Mouse (Mus musculus): Measurements from ENCODE around the gene Apoc1.

The Apoc1 gene

GRCm38 (mm10) chr7:19691873-19692865, at the start of gene Apoc1:
TSS of gene Apoc1 (minus strand) at chr7:19692660.
- peak; percentile 99 for DNase-seq (ENCODE audit: low read depth, low spot score)

DNA sequence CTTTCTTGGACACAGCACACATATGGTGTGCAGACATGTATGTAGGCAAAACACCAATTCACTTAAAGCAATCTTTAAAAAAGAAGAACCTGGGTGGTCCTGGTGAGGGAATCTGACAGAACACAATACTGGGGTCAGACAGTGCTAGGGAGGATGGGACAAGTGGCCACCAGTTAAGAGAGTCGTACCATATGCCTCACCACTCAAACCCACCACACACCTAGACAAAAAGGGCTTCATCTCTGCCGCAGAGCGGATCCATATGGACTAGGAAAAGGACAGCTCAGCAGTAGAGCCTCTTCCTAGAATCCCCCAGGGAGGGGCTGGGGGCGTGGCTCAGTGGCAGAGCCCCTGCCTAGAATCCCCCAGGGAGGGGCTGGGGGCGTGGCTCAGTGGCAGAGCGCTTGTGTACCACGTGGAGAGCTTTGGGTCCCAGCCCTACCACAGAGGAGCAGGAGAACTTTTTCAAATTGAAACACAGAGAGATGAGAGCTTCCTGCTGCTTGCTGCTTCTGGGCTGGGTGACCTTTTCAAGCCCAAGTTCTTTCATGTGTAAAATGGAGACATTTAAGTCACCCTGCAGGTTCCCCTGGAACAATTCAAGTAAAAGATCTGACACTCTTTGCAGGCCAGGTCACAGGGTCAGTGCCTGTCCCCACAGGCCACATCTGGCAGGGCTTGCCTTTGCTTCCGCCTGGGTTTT, 49.0 kb upstream of the Apoc1 start:
- peak; percentile 99 for DNase-seq (ENCODE audit: low read depth, low spot score)

DNA sequence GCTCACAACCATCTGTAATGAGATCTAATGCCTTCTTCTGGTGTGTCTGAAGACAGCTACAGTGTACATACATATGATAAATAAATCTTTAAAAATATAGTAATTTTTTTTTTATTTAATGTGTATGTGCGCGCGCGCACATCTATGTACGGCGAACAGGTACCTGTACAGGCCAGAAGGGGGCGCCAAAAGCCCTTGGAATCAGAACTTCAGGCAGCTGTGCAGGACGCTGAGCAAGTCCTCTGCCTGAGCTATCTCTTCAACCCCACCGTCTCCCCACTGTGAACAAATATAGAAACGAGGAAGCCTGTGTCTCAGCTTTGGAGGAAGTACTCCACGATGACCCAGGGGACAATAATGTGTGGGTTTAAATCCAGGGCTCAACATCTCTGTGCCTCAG, 47.8 kb upstream of the Apoc1 start:
- peak; percentile 82 for DNase-seq (ENCODE audit: low read depth, low spot score)

DNA sequence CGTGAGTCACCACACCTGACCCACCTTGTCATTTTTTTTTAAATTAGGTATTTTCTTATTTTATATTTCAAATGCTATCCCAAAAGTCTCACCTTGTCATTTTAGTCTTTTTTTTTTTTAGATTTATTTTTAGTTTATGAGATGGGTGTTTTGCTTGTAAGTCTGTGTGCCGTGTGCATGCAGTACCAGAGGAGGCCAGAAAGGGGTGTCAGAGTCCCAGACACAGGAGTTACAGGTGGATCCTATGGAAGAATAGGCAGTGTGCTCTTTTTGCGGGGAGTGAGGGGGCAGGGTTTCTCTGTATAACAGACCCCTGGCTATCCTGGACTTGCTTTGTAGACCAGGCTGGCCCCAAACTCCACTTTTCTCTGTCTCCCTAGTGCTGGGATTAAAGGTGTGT, 46.3 kb upstream of the Apoc1 start:
- peak; percentile 68 for DNase-seq (ENCODE audit: low read depth, low spot score)

DNA sequence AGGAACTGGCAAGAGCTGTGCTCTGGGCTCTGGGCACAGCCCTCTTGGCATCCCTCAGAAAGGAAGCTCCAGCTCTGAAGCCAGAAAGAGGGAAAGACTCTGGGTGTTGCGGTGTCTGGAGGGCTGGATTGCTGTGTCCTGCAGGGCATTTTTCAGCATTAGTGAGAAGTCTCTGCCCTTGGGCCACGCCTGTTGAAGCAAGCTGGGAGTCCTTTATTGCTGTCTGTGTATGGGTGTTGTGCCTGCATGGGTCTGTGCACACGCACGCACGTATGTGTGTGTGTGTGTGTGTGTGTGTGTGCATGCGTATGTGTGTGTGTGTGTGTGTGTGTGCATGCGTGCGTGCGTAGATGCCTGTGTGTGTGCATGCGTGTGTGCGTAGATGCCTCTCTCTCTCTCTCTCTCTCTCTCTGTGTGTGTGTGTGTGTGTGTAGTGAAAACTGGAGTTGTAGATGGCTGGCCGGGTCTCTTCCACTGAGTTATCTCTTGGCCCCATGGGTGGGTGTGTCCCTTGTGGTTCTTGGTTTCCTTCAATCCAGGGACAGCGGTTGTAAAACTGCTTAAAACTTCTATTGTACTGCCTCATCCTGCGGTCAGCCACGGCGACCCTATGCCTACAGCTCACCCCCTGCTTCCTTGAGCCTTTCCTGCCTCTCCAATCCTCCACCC, 44.1 kb upstream of the Apoc1 start:
- DNase-seq (ENCODE audit: low read depth, low spot score): peak; percentile 26

GRCm38 (mm10) chr7:19734178-19734666, 41.8 kb upstream of the Apoc1 start:
- peak; percentile 70 for DNase-seq (ENCODE audit: low read depth, low spot score)

DNA sequence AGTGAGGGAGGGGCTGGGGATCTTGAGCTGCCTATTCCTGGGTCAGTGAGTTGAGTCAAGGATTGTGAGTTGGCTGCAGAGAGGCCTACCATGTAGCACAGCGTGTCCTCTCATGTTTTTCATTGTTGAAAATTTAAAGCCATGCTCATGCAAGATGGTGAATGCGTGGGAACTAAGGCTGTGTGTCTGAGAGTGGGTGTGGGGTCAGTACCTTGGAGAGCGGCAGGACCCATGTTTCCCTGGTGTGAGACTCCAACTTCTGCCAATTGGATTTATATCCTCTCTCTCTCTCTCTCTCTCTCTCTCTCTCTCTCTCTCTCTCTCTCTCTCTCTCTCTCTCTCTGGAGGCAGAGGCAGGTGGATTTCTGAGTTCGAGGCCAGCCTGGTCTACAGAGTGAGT, 34.1 kb upstream of the Apoc1 start:
- DNase-seq (ENCODE audit: low read depth, low spot score): peak; percentile 37

GRCm38 (mm10) chr7:19724167-19724566, 31.7 kb upstream of the Apoc1 start:
- DNase-seq (ENCODE audit: low read depth, low spot score): no peak

- DNase-seq (ENCODE audit: low read depth, low spot score): no peak
Observed at GRCm38 (mm10) chr7:19722754-19723195, 30.3 kb upstream of the Apoc1 start.

- DNase-seq (ENCODE audit: low read depth, low spot score): no peak
Observed at GRCm38 (mm10) chr7:19719200-19719599, 26.7 kb upstream of the Apoc1 start.

DNA sequence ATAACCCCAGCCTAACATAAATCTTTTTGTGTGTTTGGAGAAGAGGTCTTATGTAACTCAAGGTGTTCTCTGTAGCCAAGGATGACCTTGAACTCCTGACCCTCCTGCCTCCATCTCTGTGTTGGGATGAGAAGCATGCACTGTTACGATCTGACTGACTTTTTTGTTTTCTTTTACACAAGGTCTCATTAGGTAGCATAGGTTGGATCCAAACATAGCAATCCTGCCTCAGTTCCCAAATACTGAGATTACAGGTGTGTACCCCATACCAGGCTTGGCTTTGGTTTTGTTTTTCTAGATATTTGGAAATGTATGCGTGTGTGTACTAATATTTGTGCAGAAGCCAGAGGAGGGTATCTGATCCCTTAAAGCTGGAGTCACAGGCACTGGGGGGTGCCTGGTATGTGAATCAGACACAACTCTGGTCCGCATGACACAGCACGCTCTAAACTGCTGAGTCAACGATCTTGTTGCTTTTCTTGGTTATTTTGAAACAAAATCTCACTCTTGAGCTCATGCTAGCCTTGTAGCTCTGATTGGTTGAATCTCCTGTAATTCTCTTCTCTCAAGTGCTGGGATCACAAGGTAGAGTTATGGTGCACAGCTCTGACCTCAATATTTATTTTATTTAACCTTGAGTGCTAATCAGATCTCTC, 26.0 kb upstream of the Apoc1 start:
- DNase-seq (ENCODE audit: low read depth, low spot score): peak; percentile 64

- DNase-seq (ENCODE audit: low read depth, low spot score): no peak
Observed at GRCm38 (mm10) chr7:19717346-19717745, 24.9 kb upstream of the Apoc1 start.

GRCm38 (mm10) chr7:19716822-19717221, 24.4 kb upstream of the Apoc1 start:
- DNase-seq (ENCODE audit: low read depth, low spot score): no peak

- DNase-seq (ENCODE audit: low read depth, low spot score): no peak
Observed at GRCm38 (mm10) chr7:19716055-19716682, 23.7 kb upstream of the Apoc1 start.

DNA sequence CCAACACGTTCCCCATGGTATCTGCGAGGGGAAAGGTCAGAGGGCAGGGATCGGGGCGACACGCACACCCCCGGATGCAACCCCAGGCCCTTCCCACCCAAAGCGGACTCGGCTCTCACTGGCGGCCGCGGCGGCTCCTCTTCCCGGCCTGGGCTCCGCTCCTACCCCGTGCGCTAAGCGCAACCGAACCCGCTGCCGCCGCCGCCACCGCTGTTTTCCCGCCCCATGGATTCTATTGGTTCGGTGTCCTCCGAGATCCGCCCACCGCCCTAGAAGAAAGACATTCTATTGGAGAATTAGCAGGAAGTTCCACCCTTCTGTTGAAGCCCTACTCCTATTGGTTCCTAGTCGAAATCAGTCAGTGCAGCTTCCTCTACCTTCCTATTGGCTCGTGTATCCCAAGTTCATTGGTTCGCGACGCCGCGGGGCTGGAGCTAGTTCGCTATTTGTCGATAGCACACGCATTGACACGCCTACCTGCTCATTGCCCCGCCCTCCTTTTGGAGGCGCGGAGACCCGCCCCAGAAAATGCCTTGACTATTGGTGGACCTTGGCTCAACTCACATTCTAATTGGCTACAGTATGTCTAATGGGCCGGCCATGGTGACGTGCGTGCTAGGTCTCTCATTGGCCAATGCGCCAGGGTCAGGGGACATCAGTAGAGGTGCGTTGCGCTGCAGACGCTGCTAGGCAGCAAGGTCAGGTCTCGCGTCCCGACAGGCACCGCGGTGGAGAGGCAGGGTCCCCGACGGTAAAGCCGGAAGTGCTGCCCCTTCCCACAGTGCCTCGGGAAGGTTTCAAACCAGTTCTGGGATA, 23.0 kb upstream of the Apoc1 start, which contains the start of gene Tomm40:
Gene Tomm40, minus strand, starts transcription at position 200 of the 816 bp plus-strand sequence.
- peak; percentile 100 for DNase-seq (ENCODE audit: low read depth, low spot score)

GRCm38 (mm10) chr7:19714836-19715235, 22.4 kb upstream of the Apoc1 start:
- DNase-seq (ENCODE audit: low read depth, low spot score): peak; percentile 54

GRCm38 (mm10) chr7:19713598-19713997, 21.1 kb upstream of the Apoc1 start:
- no peak for DNase-seq (ENCODE audit: low read depth, low spot score)

- peak; percentile 81 for DNase-seq (ENCODE audit: low read depth, low spot score)
Observed at GRCm38 (mm10) chr7:19713196-19713595, 20.7 kb upstream of the Apoc1 start.

DNA sequence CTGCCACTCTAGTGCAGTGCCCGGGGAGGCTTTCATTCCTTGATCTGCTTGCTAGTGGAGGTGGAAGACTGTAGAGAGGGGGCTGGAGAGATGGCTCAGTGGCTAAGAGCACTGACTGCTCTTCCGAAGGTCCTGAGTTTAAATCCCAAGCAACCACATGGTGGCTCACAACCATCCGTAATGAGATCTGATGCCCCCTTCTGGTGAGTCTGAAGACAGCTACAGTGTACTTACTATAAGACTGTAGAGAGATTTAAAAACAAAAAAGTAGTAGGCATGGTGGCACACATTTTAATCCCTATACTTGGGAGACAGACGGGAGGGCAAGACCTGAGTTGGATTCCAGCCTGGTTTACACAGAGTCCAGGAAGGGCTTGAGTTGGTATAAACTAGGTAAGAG, 20.0 kb upstream of the Apoc1 start:
- DNase-seq (ENCODE audit: low read depth, low spot score): peak; percentile 79

- DNase-seq (ENCODE audit: low read depth, low spot score): no peak
Observed at GRCm38 (mm10) chr7:19710650-19711049, 18.2 kb upstream of the Apoc1 start.

Data from R1 (cell line).